In the genomic region with DNA sequence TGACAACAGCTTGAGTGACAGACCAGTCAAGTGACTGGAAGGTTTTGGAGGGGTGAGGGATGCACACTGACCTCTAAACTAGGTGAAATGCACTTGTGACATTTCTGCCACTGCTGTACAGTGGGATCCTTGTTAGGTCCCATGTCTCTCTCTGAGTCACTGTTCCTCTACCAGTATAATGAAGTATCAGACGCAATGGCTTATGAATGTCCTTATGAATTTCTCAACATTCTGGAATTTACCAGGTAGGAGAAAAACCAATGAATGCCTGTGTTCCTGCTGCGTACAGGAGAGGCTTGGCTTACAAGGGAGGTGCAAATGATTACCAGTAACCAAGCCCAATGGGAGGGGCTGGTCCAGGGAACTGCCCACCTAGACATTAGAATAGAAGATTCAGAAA, we compare ENCODE assay signal across 16 mouse cellular contexts.
"Had no signal": no experiment of that assay in that cellular context is flagged by ENCODE, and none has a peak within 500 bp of the region (broad histone marks: within the 10 kb centered on the region; RNA-seq: fewer than 3 reads in every experiment).

No protein-coding gene starts in this region.

- H3K4me3 ChIP-seq: neural tube, embryonic 13.5 days; neural tube, embryonic 15.5 days; stomach, embryonic 15.5 days had no signal

- H3K9me3 ChIP-seq: neural tube, embryonic 13.5 days; neural tube, embryonic 15.5 days; stomach, embryonic 15.5 days had no signal

- H3K27me3 ChIP-seq: stomach, embryonic 15.5 days had no signal

- H3K4me2 ChIP-seq: neural tube, embryonic 13.5 days; neural tube, embryonic 15.5 days; stomach, embryonic 15.5 days had no signal

- H3K4me1 ChIP-seq: neural tube, embryonic 13.5 days; neural tube, embryonic 15.5 days; stomach, embryonic 15.5 days had no signal

- H3K36me3 ChIP-seq: neural tube, embryonic 13.5 days; neural tube, embryonic 15.5 days; stomach, embryonic 15.5 days had no signal

- DNase-seq: retina, postnatal 1 day; right cerebral cortex, adult 18-20 months; right cerebral cortex, postnatal 14 days; right cerebral cortex, postnatal 25 days; right cerebral cortex, postnatal 4 days; spleen, adult 18-20 months; thymus, adult 18-20 months; thymus, adult 2 months; thymus, postnatal 14 days; thymus, postnatal 25 days; thymus, postnatal 36 days; thymus, postnatal 4 days had no signal

- H3K27ac ChIP-seq: neural tube, embryonic 13.5 days; neural tube, embryonic 15.5 days; stomach, embryonic 15.5 days; stomach, postnatal 0 days had no signal

- H3K9ac ChIP-seq: neural tube, embryonic 13.5 days; neural tube, embryonic 15.5 days; stomach, embryonic 15.5 days had no signal
